Mouse (Mus musculus): ENCODE measurements at regions not wholly inside any gene's neighbourhood (a gene's known extent, or its start where the extent isn't known, plus 50 kb on each side); places are given as distances from the start of the nearest gene placed in this dataset.
A peak's percentile ranks its signal among the peaks of the same experiment; 100 is the strongest.

GRCm38 (mm10) chr1:136776211-136776610 is 151.5 kb downstream of the Zfp281 start:
- Histone ChIP-seq H3K4me3 (replicated peaks; ENCODE audit: low read length) (no peak overlapping the region), H3K27me3 (ENCODE audit: insufficient read depth, low read length) (peaks cover 3% of the 10 kb centered on the region), H3K36me3 (ENCODE audit: insufficient read depth, low read length) (no peaks in the 10 kb centered on the region), H3K9me3 (ENCODE audit: low read length) (peaks cover 9% of the 10 kb centered on the region; the same call in 1 of the 2 replicates), H3K4me1 (replicated peaks; ENCODE audit: low read depth, low read length) (0 out of 2 replicates have a peak, but pooled peaks cover 1% of the 10 kb centered on the region)
- no peak for TF ChIP-seq CTCF (conservative IDR thresholded peaks at IDR 0.05; ENCODE audit: low read length)
- no peak for TF ChIP-seq POU5F1 (IDR thresholded peaks at IDR 0.05; ENCODE audit: borderline replicate concordance, low read length)
- TF ChIP-seq NANOG (IDR thresholded peaks at IDR 0.05; ENCODE audit: borderline replicate concordance, low read length) = no peak

- TF ChIP-seq CTCF (conservative IDR thresholded peaks at IDR 0.05; ENCODE audit: low read length) = no peak
- no peak for TF ChIP-seq POU5F1 (IDR thresholded peaks at IDR 0.05; ENCODE audit: borderline replicate concordance, low read length)
- no peak for TF ChIP-seq NANOG (IDR thresholded peaks at IDR 0.05; ENCODE audit: borderline replicate concordance, low read length)
- H3K4me1 ChIP-seq (replicated peaks; ENCODE audit: low read depth, low read length) = peaks cover 13% of the 10 kb centered on the region
- peaks cover 10% of the 10 kb centered on the region for H3K27me3 ChIP-seq (ENCODE audit: insufficient read depth, low read length)
- peaks cover 9% of the 10 kb centered on the region; the same call in 1 of the 2 replicates for H3K9me3 ChIP-seq (ENCODE audit: low read length)
- no peaks in the 10 kb centered on the region for H3K36me3 ChIP-seq (ENCODE audit: insufficient read depth, low read length)
- H3K4me3 ChIP-seq (replicated peaks; ENCODE audit: low read length) = no peak overlapping the region
These were observed 152.7 kb downstream of the Zfp281 start for GRCm38 (mm10) chr1:136777263-136777980.

GRCm38 (mm10) chr1:136779384-136779783 is 154.7 kb downstream of the Zfp281 start:
- Histone ChIP-seq H3K9me3 (ENCODE audit: low read length) (no peaks in the 10 kb centered on the region), H3K4me1 (replicated peaks; ENCODE audit: low read depth, low read length) (peaks cover 17% of the 10 kb centered on the region), H3K36me3 (ENCODE audit: insufficient read depth, low read length) (no peaks in the 10 kb centered on the region), H3K4me3 (replicated peaks; ENCODE audit: low read length) (no peak overlapping the region), H3K27me3 (ENCODE audit: insufficient read depth, low read length) (peaks cover 14% of the 10 kb centered on the region)
- TF ChIP-seq NANOG (IDR thresholded peaks at IDR 0.05; ENCODE audit: borderline replicate concordance, low read length) (no peak), POU5F1 (IDR thresholded peaks at IDR 0.05; ENCODE audit: borderline replicate concordance, low read length) (no peak), CTCF (conservative IDR thresholded peaks at IDR 0.05; ENCODE audit: low read length) (no peak)

- TF ChIP-seq CTCF (conservative IDR thresholded peaks at IDR 0.05; ENCODE audit: low read length) (no peak), POU5F1 (IDR thresholded peaks at IDR 0.05; ENCODE audit: borderline replicate concordance, low read length) (peak; percentile 39; the same call in 1 of the 2 replicates)
- H3K27me3 ChIP-seq (ENCODE audit: insufficient read depth, low read length) = peaks cover 14% of the 10 kb centered on the region
- peaks cover 17% of the 10 kb centered on the region for H3K4me1 ChIP-seq (replicated peaks; ENCODE audit: low read depth, low read length)
- H3K36me3 ChIP-seq (ENCODE audit: insufficient read depth, low read length) = no peaks in the 10 kb centered on the region
- H3K9me3 ChIP-seq (ENCODE audit: low read length) = no peaks in the 10 kb centered on the region
- peak overlapping the region; percentile 41 for H3K4me3 ChIP-seq (replicated peaks; ENCODE audit: low read length)
These were observed 156.9 kb downstream of the Zfp281 start for GRCm38 (mm10) chr1:136781561-136782025.

GRCm38 (mm10) chr1:136782261-136782660 is 157.6 kb downstream of the Zfp281 start:
- Histone ChIP-seq H3K4me3 (replicated peaks; ENCODE audit: low read length) (no peak overlapping the region), H3K9me3 (ENCODE audit: low read length) (no peaks in the 10 kb centered on the region), H3K4me1 (replicated peaks; ENCODE audit: low read depth, low read length) (peaks cover 17% of the 10 kb centered on the region), H3K36me3 (ENCODE audit: insufficient read depth, low read length) (no peaks in the 10 kb centered on the region), H3K27me3 (ENCODE audit: insufficient read depth, low read length) (peaks cover 16% of the 10 kb centered on the region)
- TF ChIP-seq CTCF (conservative IDR thresholded peaks at IDR 0.05; ENCODE audit: low read length) = no peak
- TF ChIP-seq NANOG (IDR thresholded peaks at IDR 0.05; ENCODE audit: borderline replicate concordance, low read length) = no peak
- no peak for TF ChIP-seq POU5F1 (IDR thresholded peaks at IDR 0.05; ENCODE audit: borderline replicate concordance, low read length)

GRCm38 (mm10) chr1:136784178-136784577 is 159.5 kb downstream of the Zfp281 start:
- no peak overlapping the region for H3K4me3 ChIP-seq (replicated peaks; ENCODE audit: low read length)
- peaks cover 34% of the 10 kb centered on the region for H3K27me3 ChIP-seq (ENCODE audit: insufficient read depth, low read length)
- TF ChIP-seq CTCF (conservative IDR thresholded peaks at IDR 0.05; ENCODE audit: low read length) (no peak), POU5F1 (IDR thresholded peaks at IDR 0.05; ENCODE audit: borderline replicate concordance, low read length) (no peak), NANOG (IDR thresholded peaks at IDR 0.05; ENCODE audit: borderline replicate concordance, low read length) (no peak)
- H3K36me3 ChIP-seq (ENCODE audit: insufficient read depth, low read length) = no peaks in the 10 kb centered on the region
- H3K9me3 ChIP-seq (ENCODE audit: low read length) = no peaks in the 10 kb centered on the region
- H3K4me1 ChIP-seq (replicated peaks; ENCODE audit: low read depth, low read length) = peaks cover 17% of the 10 kb centered on the region

- no peaks in the 10 kb centered on the region for H3K4me1 ChIP-seq (replicated peaks; ENCODE audit: low read depth, low read length)
- H3K36me3 ChIP-seq (ENCODE audit: insufficient read depth, low read length) = no peaks in the 10 kb centered on the region
- peaks cover 5% of the 10 kb centered on the region; the same call in 1 of the 2 replicates for H3K9me3 ChIP-seq (ENCODE audit: low read length)
- H3K27me3 ChIP-seq (ENCODE audit: insufficient read depth, low read length) = peaks cover 52% of the 10 kb centered on the region
- 0 out of 2 replicates have a peak overlapping the region, but pooled peaks have one; percentile 29 for H3K4me3 ChIP-seq (replicated peaks; ENCODE audit: low read length)
- TF ChIP-seq CTCF (conservative IDR thresholded peaks at IDR 0.05; ENCODE audit: low read length) (no peak), NANOG (IDR thresholded peaks at IDR 0.05; ENCODE audit: borderline replicate concordance, low read length) (no peak), POU5F1 (IDR thresholded peaks at IDR 0.05; ENCODE audit: borderline replicate concordance, low read length) (no peak)
These were observed 164.3 kb downstream of the Zfp281 start for GRCm38 (mm10) chr1:136788979-136789513.

- H3K27me3 ChIP-seq (ENCODE audit: insufficient read depth, low read length) = peaks cover 56% of the 10 kb centered on the region
- H3K9me3 ChIP-seq (ENCODE audit: low read length) = peaks cover 5% of the 10 kb centered on the region; the same call in 1 of the 2 replicates
- peaks cover 5% of the 10 kb centered on the region for H3K4me1 ChIP-seq (replicated peaks; ENCODE audit: low read depth, low read length)
- no peaks in the 10 kb centered on the region for H3K36me3 ChIP-seq (ENCODE audit: insufficient read depth, low read length)
- no peak overlapping the region for H3K4me3 ChIP-seq (replicated peaks; ENCODE audit: low read length)
- TF ChIP-seq POU5F1 (IDR thresholded peaks at IDR 0.05; ENCODE audit: borderline replicate concordance, low read length) (no peak), CTCF (conservative IDR thresholded peaks at IDR 0.05; ENCODE audit: low read length) (no peak), NANOG (IDR thresholded peaks at IDR 0.05; ENCODE audit: borderline replicate concordance, low read length) (no peak)
These were observed 166.9 kb downstream of the Zfp281 start for GRCm38 (mm10) chr1:136791641-136792040.
